Mouse (Mus musculus) midbrain, postnatal 0 days (tissue): ENCODE data around the gene Prnd. TPM values are rescaled to one million over a fixed set of nuclear protein-coding genes. Genes with fewer than 3 reads are reported as not detected.

Experiments
- ATAC-seq: fragments of 200-750 bp; cut with Nextera tagmentation; 2 replicates; pipeline ENCODE4 v1.8.0; 2017; ENCODE audit warnings: moderate number of reproducible peaks, mild to moderate bottlenecking, moderate TSS enrichment, moderate library complexity; ENCODE audit not compliant: low FRiP score
- DNase-seq: peaks from one replicate; pipeline ENCODE4 v3.0.0-alpha.2; 2015; ENCODE audit warnings: low spot score
- H3K27ac ChIP-seq: fragments of 300-500 bp; sonication (generic); 2 replicates; pipeline ENCODE4 v1.5.1; 2014; ENCODE audit warnings: low read depth, mild to moderate bottlenecking, low read length, mixed read lengths
- H3K27me3 ChIP-seq: fragments of 300-500 bp; sonication (generic); 2 replicates; pipeline ENCODE4 v1.6.1; 2014; ENCODE audit warnings: low read length, control low read depth, mixed read lengths; ENCODE audit not compliant: insufficient read depth
- H3K36me3 ChIP-seq: fragments of 300-500 bp; sonication (generic); 2 replicates; pipeline ENCODE4 v1.6.1; 2014; ENCODE audit warnings: low read length, control low read depth, mixed read lengths; ENCODE audit not compliant: insufficient read depth
- H3K4me1 ChIP-seq: fragments of 300-500 bp; sonication (generic); 2 replicates; pipeline ENCODE4 v1.6.1; 2014; ENCODE audit warnings: mild to moderate bottlenecking, control low read depth, antibody characterized with exemption, low read length, mixed read lengths; ENCODE audit not compliant: insufficient read depth
- H3K4me2 ChIP-seq: fragments of 300-500 bp; sonication (generic); 2 replicates; pipeline ENCODE4 v1.6.1; 2014; ENCODE audit warnings: low read depth, mild to moderate bottlenecking, low read length, mixed read lengths; ENCODE audit not compliant: poor library complexity, severe bottlenecking
- H3K4me3 ChIP-seq: fragments of 300-500 bp; sonication (generic); 2 replicates; pipeline ENCODE4 v1.5.1; 2014; ENCODE audit warnings: low read depth, mild to moderate bottlenecking, low read length, moderate library complexity
- H3K9ac ChIP-seq: fragments of 300-500 bp; sonication (generic); replicated peaks from 2 replicates; pipeline ENCODE4 v1.6.1; 2014; ENCODE audit warnings: mild to moderate bottlenecking, low read length, moderate library complexity, mixed read lengths; ENCODE audit not compliant: poor library complexity, severe bottlenecking
- H3K9me3 ChIP-seq: fragments of 300-500 bp; sonication (generic); 2 replicates; pipeline ENCODE4 v1.6.1; 2016; ENCODE audit warnings: low read length, control low read depth
- CTCF ChIP-seq: IDR thresholded peaks from 2 replicates; pipeline ENCODE4 v1.5.1; 2016; ENCODE audit warnings: antibody characterized with exemption, mild to moderate bottlenecking
- WGBS: fragments of 180-500 bp; shearing (Covaris S2); extraction: QIAGEN DNeasy Blood & Tissue Kit; methylation state at CpG from one replicate; pipeline ENCODE4 v1.1.7; 2014; 5-methylcytosine and 5-hydroxymethylcytosine counted together
- polyA plus RNA-seq: library from polyadenylated mRNA; unstranded; fragments of >200 nt; fragmentation: Nextera tagmentation; extraction: Ambion mirVana; gene quantifications from 2 replicates; pipeline ENCODE4 v1.2.1, GENCODE M21; 2015
- total RNA-seq: library from RNA; depleted of rRNA; stranded (reverse); fragments of >200 nt; gene quantifications from 2 replicates; pipeline ENCODE4 v1.2.3, GENCODE M21; 2014

The Prnd gene
- total and polyA plus RNA-seq, 2 experiments from 2014 or later: 2.5 to 4.8 TPM

DNA sequence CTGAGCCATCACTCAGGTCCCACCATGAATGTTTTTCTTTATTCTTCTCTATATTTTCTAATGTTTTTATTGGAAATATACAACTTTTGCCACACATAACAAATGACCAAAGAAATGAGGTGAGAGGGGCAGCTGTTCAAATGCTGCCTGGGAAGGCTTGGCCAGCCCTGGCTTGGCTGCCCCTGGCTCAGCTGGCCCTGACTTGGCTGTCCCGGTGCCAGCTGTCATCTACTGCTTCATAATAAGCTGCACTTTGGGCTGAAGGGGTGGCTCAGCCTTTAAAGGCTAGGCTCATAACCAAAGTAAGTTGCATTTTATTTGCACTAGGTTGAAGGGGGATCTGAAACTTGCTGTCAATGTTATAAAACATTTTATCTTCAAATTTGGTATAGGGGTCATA, 43.8 kb upstream of the Prnd start:
- Histone ChIP-seq H3K4me2 (no peak overlapping the region), H3K9me3 (no peaks in the 10 kb centered on the region), H3K4me1 (peaks cover 9% of the 10 kb centered on the region), H3K36me3 (no peaks in the 10 kb centered on the region), H3K4me3 (no peak overlapping the region), H3K27ac (no peak overlapping the region), H3K9ac (no peak overlapping the region), H3K27me3 (no peaks in the 10 kb centered on the region)
- DNase-seq (no peak), ATAC-seq (no peak)
- WGBS: 71% methylated on average over 1 of the region's 1 CpGs
- TF ChIP-seq CTCF: no peak

DNA sequence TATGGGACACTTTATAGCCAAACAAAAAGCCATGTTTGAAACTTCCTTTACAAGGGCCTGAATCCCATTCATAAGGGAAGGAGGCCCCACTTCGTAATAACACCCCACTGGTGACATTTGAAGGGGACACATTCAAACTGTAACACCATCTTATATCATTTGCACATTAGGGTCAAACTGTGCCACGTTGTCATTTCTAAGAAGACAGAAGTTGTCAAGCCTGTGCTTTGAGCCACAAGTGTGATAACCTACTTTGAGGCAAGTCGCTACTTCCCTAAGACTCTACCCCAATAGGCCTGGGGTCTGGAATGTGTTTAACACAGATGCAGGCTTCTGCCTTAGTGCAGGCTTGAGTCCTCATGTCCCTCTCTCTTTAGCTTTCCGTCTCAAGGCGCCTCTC, 43.4 kb upstream of the Prnd start:
- Histone ChIP-seq H3K4me2 (no peak overlapping the region), H3K27me3 (no peaks in the 10 kb centered on the region), H3K4me3 (no peak overlapping the region), H3K36me3 (no peaks in the 10 kb centered on the region), H3K9me3 (no peaks in the 10 kb centered on the region), H3K9ac (no peak overlapping the region), H3K27ac (no peak overlapping the region), H3K4me1 (peaks cover 11% of the 10 kb centered on the region)
- DNase-seq: no peak
- no peak for TF ChIP-seq CTCF
- 87% methylated on average over 5 of the region's 5 CpGs for WGBS
- no peak for ATAC-seq

DNA sequence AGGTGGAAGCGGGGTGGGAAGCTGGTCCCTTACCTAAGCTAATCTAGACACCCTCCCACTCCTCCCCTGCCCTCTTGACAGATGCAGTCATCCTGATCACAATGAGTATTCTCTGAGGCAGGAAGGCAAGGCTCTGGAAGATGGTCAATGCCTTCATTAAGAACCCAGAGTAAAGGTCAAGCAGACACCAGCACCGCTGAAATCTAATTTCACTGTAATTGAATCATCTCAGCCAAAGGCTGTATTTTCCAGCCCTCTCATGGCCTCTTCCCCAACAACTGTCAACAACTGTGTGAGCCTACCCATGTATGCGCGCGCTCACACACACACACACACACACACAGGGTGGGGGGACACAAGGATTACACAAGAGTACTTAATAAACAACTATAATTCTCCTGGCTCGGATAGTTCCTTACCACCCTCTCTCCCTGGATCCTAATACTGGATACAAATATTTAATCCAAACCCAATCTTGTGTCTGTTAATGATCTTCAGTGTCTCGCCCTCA, 42.3 kb upstream of the Prnd start:
- no peak for DNase-seq
- no peak for ATAC-seq
- H3K4me2 ChIP-seq: no peak overlapping the region
- WGBS: 86% methylated on average over 7 of the region's 7 CpGs
- peaks cover 11% of the 10 kb centered on the region for H3K4me1 ChIP-seq
- H3K4me3 ChIP-seq: no peak overlapping the region
- TF ChIP-seq CTCF: no peak
- no peaks in the 10 kb centered on the region for H3K27me3 ChIP-seq
- no peaks in the 10 kb centered on the region for H3K9me3 ChIP-seq
- H3K36me3 ChIP-seq: no peaks in the 10 kb centered on the region
- H3K27ac ChIP-seq: no peak overlapping the region
- no peak overlapping the region for H3K9ac ChIP-seq

DNA sequence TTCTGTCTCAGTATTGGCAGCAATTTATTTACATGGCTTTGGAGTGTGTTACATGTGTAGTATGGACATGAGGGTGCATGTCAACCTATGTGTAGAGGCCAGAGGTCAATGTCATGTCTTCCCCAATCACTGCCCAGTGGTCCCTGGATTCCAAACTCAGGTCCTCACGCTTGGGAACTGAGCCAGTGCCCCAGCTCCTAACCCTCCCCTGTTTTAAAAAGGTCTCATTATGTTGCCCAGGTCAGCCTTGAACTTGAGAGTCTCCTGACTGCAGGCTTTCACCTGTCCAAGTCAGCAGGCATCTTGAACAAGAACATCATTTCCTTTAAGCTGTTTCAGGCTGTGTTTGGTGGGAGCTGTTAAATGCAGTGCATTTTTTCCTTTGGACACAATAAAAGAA, 41.8 kb upstream of the Prnd start:
- H3K27me3 ChIP-seq: no peaks in the 10 kb centered on the region
- no peaks in the 10 kb centered on the region for H3K9me3 ChIP-seq
- no peak overlapping the region for H3K9ac ChIP-seq
- H3K4me3 ChIP-seq: no peak overlapping the region
- ATAC-seq (no peak), DNase-seq (no peak)
- H3K36me3 ChIP-seq: no peaks in the 10 kb centered on the region
- H3K27ac ChIP-seq: no peak overlapping the region
- no peak for TF ChIP-seq CTCF
- H3K4me1 ChIP-seq: peaks cover 11% of the 10 kb centered on the region
- H3K4me2 ChIP-seq: no peak overlapping the region
- 72% methylated on average over 1 of the region's 1 CpGs for WGBS

DNA sequence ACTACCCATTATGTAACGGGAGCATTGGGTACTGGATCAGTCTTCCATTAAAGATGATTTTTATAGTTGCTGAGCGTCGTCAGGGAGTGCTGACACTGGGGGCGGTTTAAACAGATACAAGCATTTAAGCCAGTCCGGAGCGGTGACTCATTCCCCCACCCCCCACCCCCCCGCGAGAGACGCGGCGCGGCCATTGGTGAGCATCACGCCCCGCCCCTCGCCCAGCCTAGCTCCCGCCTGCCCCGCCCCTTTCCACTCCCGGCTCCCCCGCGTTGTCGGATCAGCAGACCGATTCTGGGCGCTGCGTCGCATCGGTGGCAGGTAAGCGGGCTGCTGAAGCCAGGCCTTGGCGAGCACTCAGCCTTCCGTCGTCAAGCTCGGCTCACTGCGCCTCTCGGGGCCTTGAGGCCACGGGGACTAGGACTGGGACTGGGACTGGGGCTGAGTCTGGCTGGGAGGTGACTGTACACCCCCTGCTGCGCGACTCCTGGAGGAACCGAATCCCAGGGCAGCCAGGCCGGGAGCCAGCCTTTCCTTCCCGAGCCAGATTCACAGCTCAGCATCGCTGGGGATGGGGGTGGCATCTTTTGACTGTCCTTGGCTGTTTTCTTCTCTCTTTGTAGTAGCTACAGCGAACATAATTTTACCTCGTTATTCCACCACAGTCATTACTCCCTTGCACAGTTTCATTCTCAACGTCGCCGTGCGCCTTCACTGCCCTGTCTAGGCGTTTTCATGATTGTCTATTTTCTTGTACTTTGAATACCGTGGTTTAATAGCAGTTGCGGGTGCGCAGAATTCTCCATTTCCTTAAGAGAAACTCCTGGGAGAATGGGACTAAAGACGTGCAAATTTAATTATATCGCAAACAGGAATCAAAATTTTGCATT, 40.7 kb upstream of the Prnd start, which contains the start of the genes Prnp and Prn:
Gene Prnp, plus strand, starts transcription at position 246 of the 890 bp plus-strand sequence.
Gene Prn, plus strand, starts transcription at position 275 of the 890 bp plus-strand sequence.
- Histone ChIP-seq H3K4me1 (peaks cover 11% of the 10 kb centered on the region), H3K27me3 (no peaks in the 10 kb centered on the region), H3K9ac (peak within 1 kb of the TSS; percentile 91), H3K27ac (peak within 1 kb of the TSS; percentile 97), H3K36me3 (no peaks in the 10 kb centered on the region), H3K4me3 (peak within 1 kb of the TSS; percentile 75), H3K4me2 (peak within 1 kb of the TSS; percentile 65), H3K9me3 (no peaks in the 10 kb centered on the region)
- ATAC-seq (peak; percentile 95), DNase-seq (peak; percentile 96)
- 3% methylated on average over 52 of the region's 52 CpGs for WGBS
- peak; percentile 25; the same call in 1 of the 2 replicates for TF ChIP-seq CTCF

DNA sequence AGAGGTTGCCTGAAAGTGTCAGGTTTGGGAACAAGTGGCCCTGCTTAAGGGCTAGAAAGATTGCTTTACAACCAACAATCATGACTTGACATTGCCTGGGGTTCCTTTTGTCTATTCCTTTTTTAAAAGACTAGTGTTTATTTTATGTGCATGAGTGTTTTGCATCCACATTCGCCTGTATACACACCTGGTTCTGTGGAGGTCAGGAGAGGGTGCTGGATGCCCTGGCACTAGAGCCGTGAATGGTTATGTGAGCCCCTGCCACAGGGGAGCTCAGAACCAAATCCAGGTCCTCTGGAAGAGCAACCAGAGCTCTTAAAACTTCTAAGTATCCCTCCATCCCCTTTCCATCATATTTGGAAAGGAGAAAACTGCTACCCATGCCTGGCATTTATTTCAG, 39.8 kb upstream of the Prnd start:
- no peaks in the 10 kb centered on the region for H3K27me3 ChIP-seq
- peak overlapping the region; percentile 75 for H3K4me3 ChIP-seq
- H3K36me3 ChIP-seq: peaks cover 1% of the 10 kb centered on the region; the same call in 1 of the 2 replicates
- no peak for DNase-seq
- H3K4me1 ChIP-seq: peaks cover 11% of the 10 kb centered on the region
- WGBS: 40% methylated on average over 2 of the region's 2 CpGs
- TF ChIP-seq CTCF: no peak
- H3K9me3 ChIP-seq: no peaks in the 10 kb centered on the region; the same call in 1 of the 2 replicates
- no peak for ATAC-seq
- H3K4me2 ChIP-seq: peak overlapping the region; percentile 65
- H3K27ac ChIP-seq: peak overlapping the region; percentile 97
- peak overlapping the region; percentile 91; the same call in 1 of the 2 replicates for H3K9ac ChIP-seq
